Mouse (Mus musculus) liver, adult 2 months (tissue): Measurements from ENCODE around the gene Hic1. TPM values are rescaled to one million over a fixed set of nuclear protein-coding genes. Genes with fewer than 3 reads are reported as not detected.
"Not testable (repeated sequence)": the region's sequence is repeated elsewhere in the genome, so short reads cannot be mapped to it uniquely, and the experiment has no call there.

Experiments
- DNase-seq: peaks from one replicate; pipeline ENCODE4 v3.0.0-alpha.2; 2011; ENCODE audit warnings: low read depth, low spot score; ENCODE audit errors: extremely low read depth
- H3K27ac ChIP-seq: fragments of 200-500 bp; replicated peaks from 2 replicates; pipeline ENCODE4 v1.5.1; 2012; ENCODE audit warnings: low read depth, mild to moderate bottlenecking, control low read depth, inconsistent platforms, low read length; ENCODE audit not compliant: insufficient read depth
- H3K27me3 ChIP-seq: fragments of 200-500 bp; 2 replicates; pipeline ENCODE4 v1.6.1; 2012; ENCODE audit warnings: mild to moderate bottlenecking, moderate library complexity, low read length, inconsistent platforms; ENCODE audit not compliant: control insufficient read depth, insufficient read depth
- H3K36me3 ChIP-seq: fragments of 200-500 bp; 2 replicates; pipeline ENCODE4 v1.6.1; 2012; ENCODE audit warnings: low read length, inconsistent platforms; ENCODE audit not compliant: control insufficient read depth, insufficient read depth
- H3K4me1 ChIP-seq: fragments of 200-500 bp; 2 replicates; pipeline ENCODE4 v1.6.1; 2011; ENCODE audit warnings: low read length; ENCODE audit not compliant: control insufficient read depth, insufficient read depth
- H3K4me3 ChIP-seq: fragments of 200-500 bp; 2 replicates; pipeline ENCODE4 v1.5.1; 2011; ENCODE audit warnings: low read depth, mild to moderate bottlenecking, control low read depth, low read length, moderate library complexity; ENCODE audit not compliant: insufficient read depth
- H3K79me2 ChIP-seq: fragments of 200-500 bp; 2 replicates; pipeline ENCODE4 v1.6.1; 2012; ENCODE audit warnings: inconsistent platforms, mild to moderate bottlenecking, low read length, moderate library complexity; ENCODE audit not compliant: control insufficient read depth, insufficient read depth
- H3K9ac ChIP-seq: fragments of 200-500 bp; 2 replicates; pipeline ENCODE4 v1.6.1; 2012; ENCODE audit warnings: low read depth, mild to moderate bottlenecking, control low read depth, inconsistent platforms, low read length
- CTCF ChIP-seq: fragments of 200-500 bp; IDR thresholded peaks from 2 replicates; pipeline ENCODE4 v1.5.1; 2011; ENCODE audit warnings: low read depth, low read length, control low read depth
- POLR2A ChIP-seq: fragments of 200-500 bp; IDR thresholded peaks from 2 replicates; pipeline ENCODE4 v1.6.1; 2011; ENCODE audit warnings: low read length, control low read depth; ENCODE audit not compliant: insufficient read depth; ENCODE audit errors: extremely low read depth
- WGBS: fragments of 180-500 bp; shearing (Covaris S2); methylation state at CpG from one replicate; pipeline ENCODE4 v1.1.7; 2018; 5-methylcytosine and 5-hydroxymethylcytosine counted together
- polyA plus RNA-seq: library from polyadenylated mRNA; depleted of rRNA; stranded (reverse); fragments of >200 nt; gene quantifications from 2 replicates; pipeline ENCODE4 v1.2.3, GENCODE M21; 2012
- total RNA-seq: library from RNA; depleted of rRNA; stranded (reverse); fragments of >200 nt; gene quantifications from 2 replicates; pipeline ENCODE4 v1.2.3, GENCODE M21; 2014

Hic1 gene
- total and polyA plus RNA-seq, 2 experiments = 1.1 to 3.8 TPM

GRCm38 (mm10) chr11:75183917-75184570, 14.7 kb upstream of the Hic1 start:
- DNase-seq = no peak
- no peak overlapping the region for H3K27ac ChIP-seq
- no peak overlapping the region for H3K9ac ChIP-seq
- no peak for TF ChIP-seq POLR2A
- no peak for TF ChIP-seq CTCF
- H3K36me3 ChIP-seq = no peaks in the 10 kb centered on the region
- H3K79me2 ChIP-seq = peaks cover 5% of the 10 kb centered on the region; the same call in 1 of the 2 replicates
- no peaks in the 10 kb centered on the region for H3K4me1 ChIP-seq
- WGBS = 82% methylated on average over 2 of the region's 2 CpGs
- no peak overlapping the region for H3K4me3 ChIP-seq
- H3K27me3 ChIP-seq = no peaks in the 10 kb centered on the region

- Histone ChIP-seq H3K4me1 (0 out of 2 replicates have a peak, but pooled peaks cover under 1% of the 10 kb centered on the region), H3K36me3 (no peaks in the 10 kb centered on the region), H3K4me3 (peak within 1 kb of the TSS; percentile 79), H3K9ac (peak within 1 kb of the TSS; percentile 83), H3K27ac (no peak within 1 kb of the TSS), H3K79me2 (no peaks in the 10 kb centered on the region), H3K27me3 (no peaks in the 10 kb centered on the region)
- peak; percentile 73 for DNase-seq
- WGBS = 3% methylated on average over 33 of the region's 33 CpGs
- peak; percentile 52 for TF ChIP-seq POLR2A
- TF ChIP-seq CTCF = peak; percentile 89
Observed at GRCm38 (mm10) chr11:75178672-75179208, 9.4 kb upstream of the Hic1 start, which contains the start of gene Ovca2. Gene Ovca2, minus strand, starts transcription at chr11:75178835.

DNA sequence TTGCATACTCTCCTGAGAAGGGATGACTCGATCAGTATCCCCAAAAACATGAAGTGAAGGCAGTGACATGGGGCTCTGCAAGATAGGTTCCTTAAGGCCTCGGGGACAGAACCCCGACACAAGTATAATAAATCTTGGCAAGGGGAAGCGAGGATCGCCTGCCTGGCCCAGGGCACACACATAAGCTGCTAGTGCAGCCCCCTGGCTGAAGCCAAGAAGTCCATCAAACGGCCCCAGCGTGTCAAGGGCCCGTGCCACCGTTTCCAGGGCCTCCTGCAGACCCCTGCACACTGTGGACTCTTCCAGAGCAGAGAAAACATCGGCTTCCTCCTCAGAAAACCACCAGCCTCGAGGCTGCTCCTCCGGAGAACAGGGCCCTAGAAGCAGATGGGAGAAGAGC, 8.7 kb upstream of the Hic1 start:
- Histone ChIP-seq H3K27me3 (no peaks in the 10 kb centered on the region), H3K9ac (peak overlapping the region; percentile 83), H3K36me3 (no peaks in the 10 kb centered on the region), H3K4me1 (0 out of 2 replicates have a peak, but pooled peaks cover 3% of the 10 kb centered on the region), H3K4me3 (peak overlapping the region; percentile 79), H3K79me2 (no peaks in the 10 kb centered on the region), H3K27ac (no peak overlapping the region)
- 44% methylated on average over 12 of the region's 12 CpGs for WGBS
- no peak for DNase-seq
- TF ChIP-seq POLR2A (no peak), CTCF (no peak)

GRCm38 (mm10) chr11:75174574-75174973, 5.3 kb upstream of the Hic1 start:
- not testable (repeated sequence) for H3K27me3 ChIP-seq, H3K9ac ChIP-seq, H3K4me1 ChIP-seq, H3K79me2 ChIP-seq, H3K27ac ChIP-seq, H3K4me3 ChIP-seq, H3K36me3 ChIP-seq, DNase-seq
- 64% methylated on average over 6 of the region's 6 CpGs for WGBS

DNA sequence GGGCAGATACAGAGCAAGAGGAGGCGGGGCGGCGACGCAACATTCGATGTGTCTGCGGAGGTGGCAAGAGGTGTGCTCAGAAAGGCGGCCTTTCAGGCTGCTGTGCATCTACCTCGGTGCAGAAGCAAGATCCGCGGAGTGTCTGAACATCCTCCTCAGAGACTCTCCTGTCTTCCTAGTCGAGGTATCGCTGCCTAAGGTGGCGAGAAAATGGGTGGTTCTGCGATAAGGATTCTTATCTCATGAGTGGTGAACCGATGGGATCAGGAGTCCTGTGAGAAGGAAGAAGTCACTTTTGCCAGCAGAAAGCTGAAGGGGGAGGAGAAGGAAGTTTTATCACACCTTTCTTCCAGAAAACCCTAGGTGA, 4.5 kb upstream of the Hic1 start:
- Histone ChIP-seq H3K27me3 (peaks cover 9% of the 10 kb centered on the region; the same call in 1 of the 2 replicates), H3K36me3 (no peaks in the 10 kb centered on the region), H3K4me1 (0 out of 2 replicates have a peak, but pooled peaks cover 3% of the 10 kb centered on the region), H3K79me2 (no peaks in the 10 kb centered on the region), H3K27ac (no peak overlapping the region), H3K4me3 (peak overlapping the region; percentile 58), H3K9ac (peak overlapping the region; percentile 29)
- TF ChIP-seq CTCF (no peak), POLR2A (no peak)
- no peak for DNase-seq
- WGBS = 4% methylated on average over 15 of the region's 15 CpGs
